Mouse (Mus musculus): ENCODE data around the gene Fbxo2. TPM values are rescaled to one million over a fixed set of nuclear protein-coding genes. Genes with fewer than 3 reads are reported as not detected.

Gene Fbxo2
- polyA plus RNA-seq, 1 experiment = 105 TPM

- DNase-seq (ENCODE audit: extremely low spot score in 1 of 2, low spot score in 1 of 2) = peak; percentile 85 to 92
Observed at GRCm38 (mm10) chr4:148140098-148141011, 20.1 kb upstream of the Fbxo2 start.

GRCm38 (mm10) chr4:148143721-148144120 is 16.7 kb upstream of the Fbxo2 start:
- no peak for DNase-seq (ENCODE audit: extremely low spot score in 1 of 2, low spot score in 1 of 2)

- no peak for DNase-seq (ENCODE audit: extremely low spot score in 1 of 2, low spot score in 1 of 2)
Observed at GRCm38 (mm10) chr4:148147714-148148113, 12.7 kb upstream of the Fbxo2 start.

GRCm38 (mm10) chr4:148149540-148149939 is 10.9 kb upstream of the Fbxo2 start:
- no peak for DNase-seq (ENCODE audit: extremely low spot score in 1 of 2, low spot score in 1 of 2)

- DNase-seq (ENCODE audit: extremely low spot score in 1 of 2, low spot score in 1 of 2) = no peak
Observed at GRCm38 (mm10) chr4:148150242-148150641, 10.2 kb upstream of the Fbxo2 start.

- no peak for DNase-seq (ENCODE audit: extremely low spot score in 1 of 2, low spot score in 1 of 2)
Observed at GRCm38 (mm10) chr4:148150953-148151266, 9.5 kb upstream of the Fbxo2 start.

GRCm38 (mm10) chr4:148151267-148152168 is 8.9 kb upstream of the Fbxo2 start, which contains the start of gene Fbxo6:
Gene Fbxo6 (minus strand): TSS chr4:148152140.
- peak; percentile 82 to 88 for DNase-seq (ENCODE audit: extremely low spot score in 1 of 2, low spot score in 1 of 2)

GRCm38 (mm10) chr4:148152547-148152946 is 7.9 kb upstream of the Fbxo2 start:
- no peak for DNase-seq (ENCODE audit: extremely low spot score in 1 of 2, low spot score in 1 of 2)

- DNase-seq (ENCODE audit: extremely low spot score in 1 of 2, low spot score in 1 of 2) = no peak
Observed at GRCm38 (mm10) chr4:148154006-148154405, 6.4 kb upstream of the Fbxo2 start.

- peak in 1 of 2 experiments; percentile 79 for DNase-seq (ENCODE audit: extremely low spot score in 1 of 2, low spot score in 1 of 2)
Observed at GRCm38 (mm10) chr4:148154982-148155381, 5.4 kb upstream of the Fbxo2 start.

- DNase-seq (ENCODE audit: extremely low spot score in 1 of 2, low spot score in 1 of 2) = peak in 1 of 2 experiments; percentile 63
Observed at GRCm38 (mm10) chr4:148158436-148159348, 1.7 kb upstream of the Fbxo2 start.

GRCm38 (mm10) chr4:148159544-148160435 is 631 bp upstream of the Fbxo2 start:
- peak; percentile 99 for DNase-seq (ENCODE audit: extremely low spot score in 1 of 2, low spot score in 1 of 2)

- peak in 1 of 2 experiments; percentile 81 for DNase-seq (ENCODE audit: extremely low spot score in 1 of 2, low spot score in 1 of 2)
Observed at GRCm38 (mm10) chr4:148164002-148164439, 3.6 kb downstream of the Fbxo2 start.

GRCm38 (mm10) chr4:148164461-148164860 is 4.0 kb downstream of the Fbxo2 start:
- DNase-seq (ENCODE audit: extremely low spot score in 1 of 2, low spot score in 1 of 2) = no peak

- no peak for DNase-seq (ENCODE audit: extremely low spot score in 1 of 2, low spot score in 1 of 2)
Observed at GRCm38 (mm10) chr4:148165551-148165950, 5.1 kb downstream of the Fbxo2 start.

- peak; percentile 72 to 78 for DNase-seq (ENCODE audit: extremely low spot score in 1 of 2, low spot score in 1 of 2)
Observed at GRCm38 (mm10) chr4:148166431-148166830, 6.0 kb downstream of the Fbxo2 start.

- peak in 1 of 2 experiments; percentile 83 for DNase-seq (ENCODE audit: extremely low spot score in 1 of 2, low spot score in 1 of 2)
Observed at GRCm38 (mm10) chr4:148166986-148167385, 6.6 kb downstream of the Fbxo2 start.

GRCm38 (mm10) chr4:148168287-148168686 is 7.9 kb downstream of the Fbxo2 start:
- DNase-seq (ENCODE audit: extremely low spot score in 1 of 2, low spot score in 1 of 2) = peak in 1 of 2 experiments; percentile 74

- DNase-seq (ENCODE audit: extremely low spot score in 1 of 2, low spot score in 1 of 2) = no peak
Observed at GRCm38 (mm10) chr4:148169586-148169985, 9.2 kb downstream of the Fbxo2 start.

All from frontal cortex, adult 2 months (tissue).